In genomic region chr14:10133873-10134272, GRCm38 (mm10) we compare ENCODE assay signal across 22 mouse cellular contexts.
DNase-seq lines count a peak whose midpoint lies in the region; ATAC-seq lines count a peak whose summit lies in the region.
"Had no signal": no experiment of that assay in that cellular context is flagged by ENCODE, and none has a peak within 500 bp of the region (broad histone marks: within the 10 kb centered on the region; RNA-seq: fewer than 3 reads in every experiment).

No protein-coding gene starts in this region.

- DNase-seq in kidney, adult 9 months = peak; percentile 24
- no peak for DNase-seq in kidney, adult 18-20 months
- DNase-seq in A20 (ENCODE audit: low read depth, low spot score) = peak; percentile 73
- DNase-seq in spleen, postnatal 14 days (ENCODE audit: low spot score in 2 of 2) = no peak
- DNase-seq in layer of hippocampus, adult 18-20 months (ENCODE audit: low spot score in 2 of 2) = no peak
- no peak for DNase-seq in lung, postnatal 36 days
- DNase-seq: cerebellum, adult 11-12 months; cerebellum, postnatal 10 days; gastrocnemius, postnatal 36 days; lung, postnatal 4 days; thymus, postnatal 25 days had no signal

- no peaks in the 10 kb centered on the region for H3K79me2 ChIP-seq in macrophage (ENCODE audit: inconsistent target)

- ATAC-seq in intestine, embryonic 15.5 days = peak; percentile 63; the same call in 1 of the 2 replicates
- ATAC-seq: hindbrain, postnatal 0 days; Patski had no signal

- H3K4me2 ChIP-seq in intestine, embryonic 15.5 days (replicated peaks) = no peak overlapping the region
- H3K4me2 ChIP-seq: embryonic facial prominence, embryonic 12.5 days; forebrain, embryonic 12.5 days; heart, embryonic 11.5 days; lung, embryonic 15.5 days; midbrain, embryonic 11.5 days had no signal

- H3K9ac ChIP-seq in intestine, embryonic 15.5 days = no peak overlapping the region
- H3K9ac ChIP-seq: embryonic facial prominence, embryonic 12.5 days; forebrain, embryonic 12.5 days; liver, embryonic 14.5 days; lung, embryonic 15.5 days had no signal

- 87% methylated on average over 10 of the region's 10 CpGs for WGBS in intestine, embryonic 15.5 days
- WGBS in macrophage (ENCODE audit: missing documents) = 19% methylated on average over 6 of the region's 10 CpGs

- no peak overlapping the region for H3K4me3 ChIP-seq in intestine, embryonic 15.5 days (replicated peaks)
- no peak overlapping the region for H3K4me3 ChIP-seq in macrophage (ENCODE audit: inconsistent target)
- H3K4me3 ChIP-seq: embryonic facial prominence, embryonic 12.5 days; forebrain, embryonic 12.5 days; left cerebral cortex, adult 2 months; lung, embryonic 15.5 days had no signal

- no peak overlapping the region for H3K27ac ChIP-seq in intestine, embryonic 15.5 days
- peak overlapping the region; percentile 24 for H3K27ac ChIP-seq in macrophage
- H3K27ac ChIP-seq: embryonic facial prominence, embryonic 12.5 days; forebrain, embryonic 12.5 days; hindbrain, postnatal 0 days; left cerebral cortex, adult 2 months; liver, embryonic 14.5 days; lung, embryonic 15.5 days had no signal

- no peaks in the 10 kb centered on the region for H3K36me3 ChIP-seq in intestine, embryonic 15.5 days
- no peaks in the 10 kb centered on the region for H3K36me3 ChIP-seq in macrophage (ENCODE audit: inconsistent target)
- H3K36me3 ChIP-seq: embryonic facial prominence, embryonic 12.5 days; forebrain, embryonic 12.5 days; lung, embryonic 15.5 days had no signal

- H3K4me1 ChIP-seq in intestine, embryonic 15.5 days (replicated peaks) = no peaks in the 10 kb centered on the region
- H3K4me1 ChIP-seq: embryonic facial prominence, embryonic 12.5 days; forebrain, embryonic 12.5 days; lung, embryonic 15.5 days had no signal

- H3K27me3 ChIP-seq in intestine, embryonic 15.5 days (replicated peaks) = no peaks in the 10 kb centered on the region
- H3K27me3 ChIP-seq: embryonic facial prominence, embryonic 12.5 days; forebrain, embryonic 12.5 days; lung, embryonic 15.5 days; Patski had no signal

- no peaks in the 10 kb centered on the region for H3K9me3 ChIP-seq in intestine, embryonic 15.5 days
- H3K9me3 ChIP-seq: embryonic facial prominence, embryonic 12.5 days; forebrain, embryonic 12.5 days; lung, embryonic 15.5 days had no signal

Comparison
In these comparisons a context has a peak if more than half of its experiments do, and no peak if none do; other contexts are left out.
1. DNase-seq: peak in kidney, adult 9 months (single experiment) and A20 (single experiment); none in kidney, adult 18-20 months (single experiment), spleen, postnatal 14 days (0 of 2), layer of hippocampus, adult 18-20 months (0 of 2) and lung, postnatal 36 days (single experiment).